Comparison of ENCODE assay signal across 10 mouse cellular contexts in genomic region chr3:138601076-138601475, GRCm38 (mm10).
"Had no signal": no experiment of that assay in that cellular context is flagged by ENCODE, and none has a peak within 500 bp of the region (broad histone marks: within the 10 kb centered on the region; RNA-seq: fewer than 3 reads in every experiment).

No protein-coding gene starts in this region.

- DNase-seq: kidney, postnatal 25 days; liver, embryonic 13.5 days; liver, postnatal 0 days; lung, postnatal 36 days; right cerebral cortex, postnatal 25 days; thymus, postnatal 36 days had no signal

- H3K27ac ChIP-seq: left cerebral cortex, adult 2 months; limb, embryonic 10.5 days; liver, embryonic 13.5 days; midbrain, embryonic 13.5 days had no signal

- H3K27me3 ChIP-seq: midbrain, embryonic 13.5 days had no signal

- ATAC-seq: liver, postnatal 0 days; lung, postnatal 0 days; midbrain, embryonic 13.5 days had no signal

- H3K36me3 ChIP-seq: limb, embryonic 10.5 days; liver, embryonic 13.5 days; midbrain, embryonic 13.5 days had no signal

- H3K9me3 ChIP-seq: limb, embryonic 10.5 days; liver, embryonic 13.5 days; midbrain, embryonic 13.5 days had no signal

- H3K4me1 ChIP-seq: liver, embryonic 13.5 days; midbrain, embryonic 13.5 days had no signal

- H3K4me2 ChIP-seq: liver, embryonic 13.5 days; midbrain, embryonic 13.5 days had no signal

- H3K4me3 ChIP-seq: left cerebral cortex, adult 2 months; limb, embryonic 10.5 days; liver, embryonic 13.5 days; midbrain, embryonic 13.5 days had no signal

- H3K9ac ChIP-seq: liver, embryonic 13.5 days; liver, postnatal 0 days; midbrain, embryonic 13.5 days had no signal
